Mouse (Mus musculus): ENCODE results near the gene Umad1. TPM values are rescaled to one million over a fixed set of nuclear protein-coding genes. Genes with fewer than 3 reads are reported as not detected.

The Umad1 gene
- total RNA-seq, 4 experiments from 2014 or later, result 42.1 to 56.8 (median 44.8) TPM

DNA sequence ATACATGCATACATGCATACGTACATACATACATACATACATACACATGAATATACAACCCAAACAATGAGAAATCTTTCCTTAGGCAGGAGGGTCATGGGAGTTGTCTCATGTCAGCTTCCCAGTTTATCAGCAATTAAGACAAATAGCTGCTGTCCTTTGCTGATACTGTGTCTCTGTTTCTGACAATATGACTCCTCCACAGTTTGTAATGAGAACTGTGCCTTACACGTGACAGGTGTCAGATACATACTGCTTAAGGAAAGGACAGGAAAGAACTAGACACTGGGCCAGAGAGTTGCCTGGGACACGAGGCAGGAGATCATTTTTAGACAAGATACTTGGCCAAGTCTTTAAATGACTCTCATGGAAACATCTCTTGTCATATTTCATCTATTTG lies 215.2 kb downstream of the Umad1 start:
- DNase-seq (ENCODE audit: low spot score in 2 of 2), result no peak

DNA sequence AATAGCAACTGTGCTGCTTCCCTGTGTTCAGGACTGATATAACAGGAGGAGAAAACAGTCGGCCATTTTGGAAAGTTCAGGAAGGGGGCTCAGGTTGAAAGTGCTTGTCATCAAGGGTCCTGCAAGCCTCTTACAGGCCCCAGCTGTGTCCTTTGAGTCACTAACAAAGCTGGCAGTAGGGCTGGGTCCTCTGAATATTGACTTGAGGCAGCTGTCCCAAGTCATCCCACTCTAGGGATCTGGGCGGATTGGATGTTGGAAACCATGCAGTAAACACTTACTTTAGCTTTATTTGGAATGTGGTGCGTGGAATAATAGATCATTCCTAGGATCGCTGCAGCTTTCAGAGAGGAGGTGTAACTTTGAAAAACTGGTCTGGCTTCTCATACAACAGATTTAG lies 215.7 kb downstream of the Umad1 start:
- no peak for DNase-seq (ENCODE audit: low spot score in 2 of 2)

DNA sequence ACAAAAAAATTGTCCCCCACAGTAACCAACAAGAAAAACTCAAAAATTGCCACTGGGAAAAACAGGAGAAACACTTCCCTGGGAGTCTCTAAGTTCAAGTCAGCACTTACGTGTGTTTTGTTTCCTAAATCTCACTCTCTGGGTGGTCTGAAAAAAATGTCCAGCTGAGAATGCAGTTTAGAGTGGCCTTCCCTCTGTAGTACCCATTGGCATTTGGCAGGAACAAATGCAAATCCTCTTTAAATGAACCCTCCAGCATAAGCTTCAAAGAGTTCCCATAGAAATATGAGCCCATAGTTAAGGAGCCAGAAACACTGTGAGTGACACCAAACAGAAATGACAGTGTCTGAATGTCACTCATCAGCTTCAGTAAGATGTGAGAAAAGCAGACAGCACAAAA lies 220.1 kb downstream of the Umad1 start:
- DNase-seq (ENCODE audit: low spot score in 2 of 2), result no peak

DNA sequence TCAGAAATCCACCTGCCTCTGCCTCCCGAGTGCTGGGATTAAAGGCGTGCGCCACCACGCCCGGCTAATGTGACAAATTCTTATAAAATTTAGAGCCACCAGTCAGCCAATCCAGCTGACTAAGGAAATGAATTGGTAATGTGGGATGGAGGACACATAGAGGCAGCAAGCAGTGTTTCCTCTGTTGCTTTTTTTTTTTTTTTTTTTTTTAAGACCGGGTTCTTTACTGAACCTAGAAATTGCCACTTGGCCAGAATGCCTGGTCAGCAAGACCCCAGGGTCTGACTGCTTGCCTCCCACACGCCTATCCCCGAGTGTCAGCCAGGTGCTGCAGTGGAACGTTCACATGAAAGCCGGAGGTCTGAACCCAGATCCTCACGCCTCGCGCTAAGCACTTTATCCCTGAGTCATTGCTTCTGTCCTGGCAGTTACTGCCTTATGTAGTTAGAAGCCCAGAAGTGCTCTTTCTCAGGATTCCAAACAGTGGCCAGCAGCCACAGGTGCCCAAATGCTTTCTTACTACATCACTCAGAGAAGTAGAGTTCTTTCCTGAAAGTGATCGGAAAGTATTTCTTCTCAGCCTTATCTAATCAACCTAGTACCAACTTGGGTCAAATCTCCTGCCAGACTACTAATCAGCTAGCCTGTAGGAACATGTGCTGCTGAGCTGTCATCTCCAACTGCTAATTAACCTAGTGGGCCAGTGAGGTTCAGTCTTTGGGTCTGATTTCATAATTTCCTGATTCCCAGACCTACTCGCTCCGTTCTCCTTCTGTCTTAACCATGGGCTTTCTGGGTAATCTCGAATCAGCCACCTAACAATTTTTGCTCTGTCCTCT lies 225.6 kb downstream of the Umad1 start:
- DNase-seq (ENCODE audit: low spot score in 2 of 2), result no peak

DNA sequence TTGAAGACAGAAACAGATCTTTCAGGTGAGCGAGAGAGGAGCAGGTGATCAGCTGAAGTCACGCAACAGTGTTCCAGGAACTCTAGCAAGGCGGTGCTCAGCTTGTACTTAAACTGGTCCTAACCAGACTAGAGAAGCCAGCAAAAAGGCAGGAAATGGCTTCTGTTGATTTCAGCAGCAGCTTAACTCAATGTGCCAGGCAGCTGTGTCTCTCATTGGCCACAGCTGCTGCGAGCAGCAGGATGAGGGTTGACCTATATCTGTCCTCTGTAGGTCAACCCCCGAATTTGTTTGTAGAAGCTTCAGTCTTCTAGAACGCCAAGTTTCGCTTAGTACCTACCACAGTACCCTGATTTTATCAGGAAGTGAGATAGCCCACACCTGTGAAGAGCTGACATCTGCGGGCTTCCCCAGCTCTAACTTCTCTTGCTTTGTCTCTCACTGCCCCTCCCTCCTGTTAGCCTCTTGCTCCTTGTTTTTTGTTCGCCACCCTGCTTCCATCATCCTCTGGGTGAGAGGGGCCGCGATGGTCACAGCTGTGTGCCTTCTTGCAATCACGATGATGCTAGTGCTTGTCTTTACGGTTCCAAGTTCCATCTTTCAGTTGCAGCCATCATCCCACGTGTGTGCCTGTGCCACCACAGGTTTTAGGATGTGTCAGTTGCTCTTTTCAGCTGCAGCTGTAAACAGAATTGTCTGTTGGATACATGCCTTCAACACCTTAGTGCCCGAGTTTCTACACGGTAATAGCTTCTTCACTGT lies 226.5 kb downstream of the Umad1 start:
- no peak for DNase-seq (ENCODE audit: low spot score in 2 of 2)

DNA sequence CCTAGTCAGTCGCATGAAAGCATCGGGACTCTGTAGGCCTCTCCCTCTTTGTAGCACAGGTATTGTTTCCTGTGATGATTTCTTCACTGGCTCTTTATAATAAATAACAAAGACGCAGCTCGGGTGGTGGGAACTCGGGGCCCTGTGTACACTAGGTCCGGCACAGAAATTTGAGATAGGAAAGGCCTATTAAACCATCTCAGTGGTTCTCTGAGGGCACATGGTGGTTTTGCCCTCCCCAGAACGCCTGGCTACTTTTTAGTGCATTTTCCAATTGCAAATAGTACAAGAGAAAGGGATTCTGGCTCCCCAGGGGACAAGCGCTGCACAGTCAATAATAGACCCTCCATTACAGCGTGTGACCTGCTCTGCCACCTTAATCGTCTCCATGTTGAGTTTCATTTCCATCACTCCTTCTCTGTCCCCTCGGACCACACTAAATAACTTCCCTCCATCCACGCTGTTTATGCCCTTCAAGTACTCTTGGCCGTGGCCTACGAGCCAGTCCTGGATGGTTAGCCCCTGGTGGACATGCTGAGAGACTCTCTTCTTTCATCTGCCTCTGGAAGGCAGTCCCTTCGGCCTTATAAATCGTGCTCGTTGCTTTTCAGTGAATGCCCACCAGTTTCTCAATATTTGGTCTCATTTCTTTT lies 227.4 kb downstream of the Umad1 start:
- no peak for DNase-seq (ENCODE audit: low spot score in 2 of 2)

DNA sequence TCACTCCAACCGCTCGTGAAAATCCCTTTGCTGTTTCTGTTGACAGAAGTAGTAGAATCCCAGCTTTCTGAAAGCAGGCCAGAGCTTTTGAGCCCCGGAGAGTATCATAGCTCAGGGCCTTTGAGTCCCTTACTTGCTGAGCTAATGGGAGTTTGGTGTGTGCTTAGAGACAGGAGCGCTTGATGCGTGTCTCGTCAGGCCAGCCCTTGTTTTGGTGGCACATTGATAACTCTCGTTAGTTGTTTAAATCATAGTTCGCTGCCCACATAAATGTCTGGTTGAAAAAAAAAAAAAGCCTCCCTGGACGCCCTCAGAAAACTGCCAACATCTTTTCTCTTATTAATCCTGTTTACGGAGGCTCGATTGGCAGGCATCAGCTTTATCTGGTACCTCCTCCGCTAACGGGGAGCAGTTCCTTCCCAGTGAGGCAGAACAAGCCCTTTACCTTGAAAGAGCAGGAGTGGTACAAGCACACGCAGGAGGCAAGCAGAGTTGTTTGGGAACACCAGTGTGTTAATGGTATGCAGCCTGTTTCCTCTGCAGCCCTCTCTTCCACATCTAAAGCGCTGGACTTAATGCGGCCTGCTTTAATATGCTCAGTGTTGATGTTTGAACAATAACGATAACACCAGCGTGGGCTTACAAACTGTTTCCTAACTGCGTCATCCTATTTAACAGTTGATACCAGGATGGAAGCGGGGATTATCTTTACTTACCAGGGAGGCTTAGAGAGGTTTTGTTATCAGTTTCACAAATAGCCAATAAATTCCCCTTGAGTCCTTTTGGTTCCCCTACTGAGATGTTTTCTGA lies 228.2 kb downstream of the Umad1 start:
- DNase-seq (ENCODE audit: low spot score in 2 of 2), result no peak

DNA sequence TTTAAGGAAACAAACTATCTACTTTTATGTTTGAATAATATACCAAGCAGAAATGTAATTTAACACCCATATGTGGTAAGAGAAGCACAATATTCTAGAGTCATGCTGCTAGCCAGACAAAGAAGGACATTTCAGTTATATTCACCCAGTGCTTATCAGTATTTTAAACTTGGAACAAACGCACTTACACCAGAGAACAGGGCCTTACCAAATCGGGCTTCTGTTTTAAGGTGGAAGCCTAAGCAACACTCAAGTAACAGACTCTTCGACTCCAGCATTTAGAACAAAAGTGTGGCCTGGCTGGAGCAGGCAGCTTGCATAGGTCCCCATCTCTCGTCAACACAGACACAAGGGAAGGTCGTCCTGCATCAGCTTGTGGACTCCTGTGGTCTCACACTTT lies 229.2 kb downstream of the Umad1 start:
- no peak for DNase-seq (ENCODE audit: low spot score in 2 of 2)

DNA sequence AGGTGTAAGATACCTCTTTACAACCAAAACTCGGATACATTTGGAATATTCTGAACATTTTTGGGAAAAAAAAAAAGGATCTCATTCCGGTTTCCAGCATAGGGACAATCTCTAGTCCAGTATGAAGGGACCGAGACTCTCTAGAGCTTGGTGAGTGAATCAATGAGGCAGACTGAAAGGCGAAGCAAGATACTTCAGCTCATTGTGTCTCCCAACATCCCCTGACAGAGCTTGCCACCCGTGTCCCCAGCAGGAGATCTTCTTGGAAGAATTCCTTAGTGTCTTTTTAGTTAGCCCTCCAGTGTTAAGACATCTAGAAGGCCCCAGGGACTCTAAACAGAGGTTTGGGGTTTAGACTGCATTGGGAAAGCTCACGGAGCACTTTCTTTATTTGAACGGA lies 230.2 kb downstream of the Umad1 start:
- no peak for DNase-seq (ENCODE audit: low spot score in 2 of 2)

DNA sequence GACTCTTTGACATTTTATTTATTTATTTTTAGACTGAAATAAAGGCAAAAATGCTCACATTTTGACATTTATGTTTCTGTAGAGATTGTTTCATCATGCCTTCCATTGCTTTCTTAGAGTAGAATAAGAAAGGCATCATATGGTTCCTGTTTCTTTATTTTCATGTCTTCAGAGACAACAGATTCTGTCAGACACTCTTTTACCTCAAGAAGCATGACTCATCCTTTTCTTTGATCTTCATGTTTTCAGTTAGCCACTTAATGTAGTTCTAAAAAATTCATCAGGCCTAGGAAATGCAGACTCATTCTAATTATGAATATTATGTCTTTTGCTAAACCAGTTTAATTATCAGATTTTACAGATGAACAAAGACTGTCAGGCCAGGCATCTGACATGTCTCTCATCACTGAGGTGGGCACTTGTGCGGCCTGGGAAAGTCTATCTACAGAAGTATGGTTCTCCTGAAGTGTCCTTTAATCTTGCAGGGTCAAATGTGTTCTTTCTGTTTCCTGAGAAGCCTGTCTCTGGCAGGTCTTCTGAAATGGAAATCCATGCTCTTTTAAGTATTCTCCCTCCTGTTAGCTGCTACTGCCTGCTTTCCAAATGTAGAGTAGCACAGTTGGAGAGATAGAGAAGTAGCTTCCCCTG lies 231.0 kb downstream of the Umad1 start:
- no peak for DNase-seq (ENCODE audit: low spot score in 2 of 2)

DNA sequence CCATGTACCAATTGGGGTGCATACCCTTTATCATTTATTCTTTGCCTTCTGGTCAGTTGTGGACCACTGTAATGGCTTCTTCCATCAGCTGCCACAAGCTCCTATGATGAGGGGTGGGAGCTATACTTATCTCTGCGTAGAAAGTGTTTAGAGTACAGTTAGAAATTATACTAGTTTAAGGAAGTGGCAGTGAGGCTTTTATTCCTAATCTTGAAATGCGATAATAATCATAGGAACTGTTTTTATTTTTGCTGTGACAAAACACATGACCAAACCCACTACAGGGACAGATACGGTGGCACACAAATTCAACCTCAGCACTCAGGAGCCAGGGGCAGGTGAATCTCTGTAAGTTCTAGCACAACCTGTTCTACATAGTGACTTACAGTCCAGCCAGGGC lies 233.2 kb downstream of the Umad1 start:
- no peak for DNase-seq (ENCODE audit: low spot score in 2 of 2)

DNA sequence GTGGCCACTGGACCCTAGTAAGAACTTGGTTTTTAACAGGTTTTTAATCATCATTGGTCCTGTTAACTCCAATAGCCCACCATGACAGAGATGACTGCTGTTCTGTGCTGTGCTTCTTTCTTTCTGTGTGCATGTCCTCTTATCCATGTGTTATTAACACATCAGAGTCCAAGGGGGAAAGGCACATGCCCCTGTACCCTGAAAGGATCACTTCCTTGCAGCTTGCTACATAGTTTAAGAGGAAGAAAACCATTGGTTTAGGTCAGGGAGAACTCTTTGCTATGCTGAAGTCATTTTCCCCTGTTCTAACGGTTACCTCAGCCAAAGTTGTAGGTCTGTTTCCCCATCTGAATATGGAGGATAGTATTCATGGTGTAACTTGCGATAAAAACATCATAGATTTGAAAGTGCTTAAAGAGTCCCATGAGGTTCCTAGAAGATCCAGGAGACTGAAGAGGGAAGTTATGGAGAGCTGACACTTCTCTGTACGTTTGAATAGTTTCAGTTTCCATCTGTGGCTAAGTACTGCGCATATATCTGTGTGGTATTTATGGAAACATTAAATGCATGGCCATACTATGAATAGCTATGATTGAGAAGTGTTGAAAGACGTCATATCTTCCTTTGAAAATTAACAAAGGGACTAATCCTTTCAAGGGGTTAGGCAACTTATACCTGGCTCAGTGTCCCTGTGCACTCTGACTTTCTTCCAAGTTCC lies 236.2 kb downstream of the Umad1 start:
- DNase-seq (ENCODE audit: low spot score in 2 of 2), result no peak

DNA sequence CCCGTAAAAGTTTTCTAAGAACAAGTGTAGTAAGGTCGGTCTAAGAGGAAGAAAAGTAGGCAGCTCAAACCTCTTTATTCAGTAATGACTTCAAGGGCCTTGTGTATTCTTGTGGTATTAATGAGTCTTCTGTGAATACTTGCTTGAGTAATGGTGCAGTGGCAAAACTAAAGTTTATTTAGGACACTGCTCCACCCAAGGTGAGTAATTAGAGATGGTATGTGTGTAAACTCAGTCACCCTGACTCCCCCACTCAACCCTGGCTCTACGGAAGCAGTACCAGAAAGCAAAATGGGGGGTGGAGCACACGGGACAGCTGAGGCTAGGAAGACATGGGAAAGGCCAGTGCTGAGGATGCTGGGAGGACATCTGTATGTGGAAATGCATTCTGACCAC lies 236.7 kb downstream of the Umad1 start:
- no peak for DNase-seq (ENCODE audit: low spot score in 2 of 2)

DNA sequence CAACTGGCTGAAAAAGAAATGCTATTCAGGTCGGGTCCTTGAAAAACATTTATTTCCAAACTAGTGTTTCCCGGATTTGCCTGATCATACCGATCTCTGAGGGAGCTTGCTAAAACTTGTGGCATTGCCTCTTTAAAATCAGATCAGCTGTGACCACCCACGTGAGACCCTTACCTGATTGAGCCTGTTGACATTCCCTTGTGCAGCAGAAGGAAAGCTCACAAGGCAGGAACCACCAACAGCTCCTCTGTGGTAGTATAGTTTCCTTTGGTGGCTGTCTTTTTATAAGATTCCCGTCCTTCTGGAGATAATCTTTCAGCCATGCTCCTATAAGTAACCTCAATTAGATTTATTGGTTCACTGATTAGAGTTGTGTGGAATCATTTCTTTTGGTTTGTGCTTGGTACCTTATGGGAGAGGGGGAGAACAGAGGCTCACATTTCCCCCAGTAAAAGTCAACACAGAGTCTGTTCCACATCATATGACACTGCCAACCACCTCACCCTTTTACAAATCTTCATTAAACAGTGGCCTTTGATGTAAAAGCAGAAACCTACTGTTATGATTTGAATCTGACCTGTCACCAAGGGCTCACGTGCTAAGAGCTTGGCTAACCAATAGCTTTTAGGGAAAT lies 238.3 kb downstream of the Umad1 start:
- no peak for DNase-seq (ENCODE audit: low spot score in 2 of 2)

DNA sequence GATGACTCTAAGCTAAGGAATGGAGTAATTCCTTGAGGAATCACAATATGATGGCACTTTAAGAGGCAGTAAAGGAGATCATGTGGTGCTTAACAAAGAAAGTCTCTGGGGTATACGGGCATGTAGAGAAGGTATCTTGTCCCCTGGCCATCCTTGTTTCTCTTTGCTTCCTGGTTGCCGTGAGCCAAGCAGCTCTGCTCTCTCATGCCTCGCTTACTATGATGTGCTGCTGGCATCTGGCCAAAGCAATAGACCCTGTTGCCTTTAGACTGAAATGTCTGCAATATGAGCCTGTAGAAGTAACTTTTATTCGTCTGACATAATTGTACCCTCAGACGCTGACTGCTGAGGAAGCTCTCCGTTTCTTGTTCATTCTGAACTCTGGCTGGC lies 238.8 kb downstream of the Umad1 start:
- no peak for DNase-seq (ENCODE audit: low spot score in 2 of 2)

DNA sequence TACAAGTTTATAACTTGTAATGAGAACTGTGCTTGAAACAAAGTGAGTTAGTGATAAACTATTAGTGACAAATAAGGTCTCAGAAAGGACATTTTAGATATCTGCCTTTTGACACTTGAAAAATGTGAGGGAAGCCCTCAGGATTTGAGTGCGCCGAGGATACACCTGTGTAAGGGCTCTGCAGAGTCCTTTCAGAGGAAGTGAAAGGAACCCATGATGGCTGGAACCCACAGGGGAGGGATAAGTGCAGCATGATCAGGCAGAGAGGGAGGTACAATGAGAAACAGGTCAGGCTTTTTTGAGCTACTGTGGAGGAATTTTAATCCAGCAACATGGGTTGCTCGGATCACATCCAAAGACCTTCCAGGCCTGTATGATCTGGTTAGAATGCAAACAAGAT lies 239.9 kb downstream of the Umad1 start:
- DNase-seq (ENCODE audit: low spot score in 2 of 2), result no peak

DNA sequence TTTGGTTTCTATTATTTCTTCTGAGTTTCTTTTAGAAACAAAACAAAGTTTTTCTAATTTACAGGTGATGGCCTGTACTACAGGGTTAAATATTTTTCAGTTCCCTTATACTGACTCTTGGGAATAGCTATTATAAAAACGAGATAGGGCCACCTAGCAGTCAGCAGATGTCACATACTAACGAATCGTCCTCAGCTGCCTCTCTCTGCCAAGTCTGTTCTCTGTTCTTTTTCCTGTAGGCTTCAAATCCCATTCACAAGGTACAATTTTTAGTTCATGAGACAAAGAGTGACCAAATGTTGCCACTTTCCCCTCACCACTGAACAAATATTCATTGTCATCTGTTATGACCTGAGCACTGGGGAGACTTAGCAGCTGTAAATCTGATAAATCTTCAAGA lies 244.9 kb downstream of the Umad1 start:
- DNase-seq (ENCODE audit: low spot score in 2 of 2), result no peak

DNA sequence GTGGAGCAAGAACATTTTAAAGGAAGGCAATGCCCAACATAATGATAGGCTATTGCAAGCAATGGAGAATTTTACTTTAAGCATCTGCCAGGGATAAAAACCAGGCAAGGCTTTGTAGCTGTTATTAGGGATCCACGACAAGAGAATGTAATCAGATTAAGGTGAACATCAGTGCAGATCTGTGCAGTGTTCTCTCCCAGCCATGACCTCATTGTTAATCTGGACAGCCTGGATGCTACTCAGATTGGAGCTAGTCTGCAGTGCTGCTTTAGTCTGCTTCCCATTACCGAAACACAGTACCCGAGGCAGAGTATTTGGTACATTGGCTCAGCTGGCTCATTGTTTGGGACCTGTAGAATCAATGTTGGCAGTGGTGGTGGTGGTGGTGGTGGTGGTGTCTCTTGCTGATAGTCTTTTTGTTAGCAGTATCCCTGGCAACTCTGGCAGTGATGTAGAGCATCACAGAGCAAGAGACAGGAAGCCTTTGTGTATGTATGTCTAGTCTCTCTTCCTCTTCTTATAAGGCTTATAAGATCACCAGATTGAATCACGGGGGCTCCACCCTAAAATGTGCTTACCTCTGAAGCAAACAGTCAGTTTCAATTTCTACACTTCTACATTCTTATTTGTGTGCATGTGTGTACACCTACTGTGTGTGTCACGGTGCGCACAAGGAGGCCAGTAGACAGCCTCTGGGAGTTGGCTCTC lies 245.6 kb downstream of the Umad1 start:
- DNase-seq (ENCODE audit: low spot score in 2 of 2), result no peak

DNA sequence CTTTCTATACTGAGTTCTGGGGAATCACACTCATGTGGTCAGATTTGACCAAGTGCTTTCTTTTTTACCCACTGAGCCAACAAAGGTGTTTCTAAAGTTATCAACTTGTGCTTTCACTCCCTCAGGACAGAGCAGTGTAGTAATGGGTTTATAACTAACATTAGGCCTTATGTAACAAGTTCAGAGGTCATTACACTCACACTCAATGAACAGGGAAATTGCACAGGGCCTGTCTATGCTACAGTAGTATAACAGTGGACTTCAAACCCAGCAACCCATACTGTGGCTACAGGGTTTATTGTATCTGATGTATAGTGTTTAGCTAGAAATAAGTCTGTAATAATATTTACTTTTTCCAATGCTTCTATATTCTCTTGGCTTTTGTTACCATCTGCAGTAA lies 247.5 kb downstream of the Umad1 start:
- no peak for DNase-seq (ENCODE audit: low spot score in 2 of 2)

Measured in left cerebral cortex, adult 8-10 months (tissue).